Mouse (Mus musculus) hindbrain, postnatal 0 days (tissue): Measurements from ENCODE around the gene Hivep1. TPM values are rescaled to one million over a fixed set of nuclear protein-coding genes. Genes with fewer than 3 reads are reported as not detected.

Source experiments
- ATAC-seq: fragments of 200-750 bp; cut with Nextera tagmentation; 2 replicates; pipeline ENCODE4 v1.8.0; 2017; ENCODE audit warnings: mild to moderate bottlenecking, moderate TSS enrichment, moderate library complexity
- DNase-seq: peaks from one replicate; pipeline ENCODE4 v3.0.0-alpha.2; 2015; ENCODE audit warnings: low spot score
- H3K27ac ChIP-seq: fragments of 300-500 bp; sonication (generic); 2 replicates; pipeline ENCODE4 v1.5.1; 2014; ENCODE audit warnings: mild to moderate bottlenecking
- H3K27me3 ChIP-seq: fragments of 300-500 bp; sonication (generic); 2 replicates; pipeline ENCODE4 v1.6.1; 2014; ENCODE audit warnings: low read length, mixed read lengths; ENCODE audit not compliant: insufficient read depth
- H3K36me3 ChIP-seq: fragments of 300-500 bp; sonication (generic); 2 replicates; pipeline ENCODE4 v1.6.1; 2014; ENCODE audit warnings: low read length, mixed read lengths; ENCODE audit not compliant: insufficient read depth
- H3K4me1 ChIP-seq: fragments of 300-500 bp; sonication (generic); 2 replicates; pipeline ENCODE4 v1.6.1; 2014; ENCODE audit warnings: antibody characterized with exemption, low read length, mixed read lengths; ENCODE audit not compliant: insufficient read depth
- H3K4me2 ChIP-seq: fragments of 300-500 bp; sonication (generic); 2 replicates; pipeline ENCODE4 v1.6.1; 2014; ENCODE audit warnings: low read depth, mild to moderate bottlenecking, low read length, moderate library complexity, mixed read lengths
- H3K4me3 ChIP-seq: fragments of 300-500 bp; sonication (generic); 2 replicates; pipeline ENCODE4 v1.5.1; 2014; ENCODE audit warnings: low read length
- H3K9ac ChIP-seq: fragments of 300-500 bp; sonication (generic); replicated peaks from 2 replicates; pipeline ENCODE4 v1.6.1; 2014; ENCODE audit warnings: mild to moderate bottlenecking, low read length, moderate library complexity, mixed read lengths
- H3K9me3 ChIP-seq: fragments of 300-500 bp; sonication (generic); 2 replicates; pipeline ENCODE4 v1.6.1; 2016; ENCODE audit warnings: low read length, mixed read lengths
- CTCF ChIP-seq: IDR thresholded peaks from 2 replicates; pipeline ENCODE4 v1.5.1; 2016; ENCODE audit warnings: antibody characterized with exemption, control low read depth, low read depth
- WGBS: fragments of 180-500 bp; shearing (Covaris S2); extraction: QIAGEN DNeasy Blood & Tissue Kit; methylation state at CpG from one replicate; pipeline ENCODE4 v1.1.7; 2014; 5-methylcytosine and 5-hydroxymethylcytosine counted together
- polyA plus RNA-seq: library from polyadenylated mRNA; unstranded; fragments of >200 nt; fragmentation: Nextera tagmentation; extraction: Ambion mirVana; gene quantifications from 2 replicates; pipeline ENCODE4 v1.2.1, GENCODE M21; 2015
- total RNA-seq: library from RNA; depleted of rRNA; stranded (reverse); fragments of >200 nt; gene quantifications from 2 replicates; pipeline ENCODE4 v1.2.3, GENCODE M21; 2014

Gene Hivep1
- total and polyA plus RNA-seq, 2 experiments from 2014 or later: 20.3 to 36.9 TPM

GRCm38 (mm10) chr13:42159416-42160185 lies 107.8 kb downstream of the Hivep1 start:
- H3K36me3 ChIP-seq: no peaks in the 10 kb centered on the region; the same call in 1 of the 2 replicates
- H3K9me3 ChIP-seq: no peaks in the 10 kb centered on the region
- no peak for TF ChIP-seq CTCF
- no peak overlapping the region for H3K4me2 ChIP-seq
- 62% methylated on average over 14 of the region's 14 CpGs for WGBS
- H3K4me3 ChIP-seq: no peak overlapping the region
- no peak overlapping the region for H3K9ac ChIP-seq
- peak overlapping the region; percentile 0; the same call in 1 of the 2 replicates for H3K27ac ChIP-seq
- H3K27me3 ChIP-seq: no peaks in the 10 kb centered on the region
- H3K4me1 ChIP-seq: no peaks in the 10 kb centered on the region
- ATAC-seq: peak; percentile 45; the same call in 1 of the 2 replicates
- DNase-seq: peak; percentile 26

GRCm38 (mm10) chr13:42170802-42171201 lies 119.0 kb downstream of the Hivep1 start:
- no peaks in the 10 kb centered on the region for H3K27me3 ChIP-seq
- H3K4me1 ChIP-seq: no peaks in the 10 kb centered on the region
- no peaks in the 10 kb centered on the region for H3K9me3 ChIP-seq
- no peak overlapping the region for H3K9ac ChIP-seq
- no peak for TF ChIP-seq CTCF
- no peak overlapping the region for H3K4me3 ChIP-seq
- no peak overlapping the region for H3K4me2 ChIP-seq
- ATAC-seq (no peak), DNase-seq (no peak)
- H3K27ac ChIP-seq: no peak overlapping the region
- 94% methylated on average over 1 of the region's 1 CpGs for WGBS
- peaks cover 13% of the 10 kb centered on the region; the same call in 1 of the 2 replicates for H3K36me3 ChIP-seq

GRCm38 (mm10) chr13:42174827-42175420 lies 123.1 kb downstream of the Hivep1 start:
- H3K36me3 ChIP-seq: peaks cover 13% of the 10 kb centered on the region; the same call in 1 of the 2 replicates
- WGBS: 30% methylated on average over 3 of the region's 3 CpGs
- no peaks in the 10 kb centered on the region for H3K4me1 ChIP-seq
- H3K4me2 ChIP-seq: no peak overlapping the region
- no peak overlapping the region; the same call in 1 of the 2 replicates for H3K27ac ChIP-seq
- H3K4me3 ChIP-seq: no peak overlapping the region
- no peaks in the 10 kb centered on the region for H3K9me3 ChIP-seq
- DNase-seq (peak; percentile 76), ATAC-seq (0 out of 2 replicates have a peak, but pooled peaks have one; percentile 58)
- H3K27me3 ChIP-seq: no peaks in the 10 kb centered on the region
- H3K9ac ChIP-seq: no peak overlapping the region
- TF ChIP-seq CTCF: peak; percentile 81

GRCm38 (mm10) chr13:42182635-42183034 lies 130.8 kb downstream of the Hivep1 start:
- Histone ChIP-seq H3K36me3 (peaks cover 19% of the 10 kb centered on the region; the same call in 1 of the 2 replicates), H3K9ac (no peak overlapping the region), H3K4me3 (no peak overlapping the region), H3K27me3 (no peaks in the 10 kb centered on the region), H3K27ac (no peak overlapping the region), H3K4me2 (no peak overlapping the region), H3K9me3 (no peaks in the 10 kb centered on the region), H3K4me1 (no peaks in the 10 kb centered on the region)
- ATAC-seq (no peak), DNase-seq (no peak)
- TF ChIP-seq CTCF: no peak
- 93% methylated on average over 5 of the region's 5 CpGs for WGBS

- WGBS: 97% methylated on average over 17 of the region's 17 CpGs
- DNase-seq: no peak
- no peak for TF ChIP-seq CTCF
- no peaks in the 10 kb centered on the region for H3K9me3 ChIP-seq
- no peaks in the 10 kb centered on the region for H3K27me3 ChIP-seq
- H3K27ac ChIP-seq: no peak overlapping the region
- no peak for ATAC-seq
- peaks cover 19% of the 10 kb centered on the region; the same call in 1 of the 2 replicates for H3K36me3 ChIP-seq
- H3K4me2 ChIP-seq: no peak overlapping the region
- no peak overlapping the region for H3K4me3 ChIP-seq
- no peaks in the 10 kb centered on the region for H3K4me1 ChIP-seq
- H3K9ac ChIP-seq: no peak overlapping the region
Measured at GRCm38 (mm10) chr13:42184131-42184530, 132.3 kb downstream of the Hivep1 start.

- WGBS: 10% methylated on average over 9 of the region's 9 CpGs
- H3K27me3 ChIP-seq: no peaks in the 10 kb centered on the region
- H3K27ac ChIP-seq: no peak overlapping the region
- no peak for TF ChIP-seq CTCF
- no peak overlapping the region for H3K9ac ChIP-seq
- H3K36me3 ChIP-seq: no peaks in the 10 kb centered on the region
- no peaks in the 10 kb centered on the region for H3K9me3 ChIP-seq
- DNase-seq (peak; percentile 31), ATAC-seq (no peak)
- H3K4me3 ChIP-seq: no peak overlapping the region
- H3K4me2 ChIP-seq: no peak overlapping the region
- no peaks in the 10 kb centered on the region for H3K4me1 ChIP-seq
Measured at GRCm38 (mm10) chr13:42193016-42193415, 141.2 kb downstream of the Hivep1 start.

- Histone ChIP-seq H3K36me3 (no peaks in the 10 kb centered on the region), H3K4me3 (no peak overlapping the region), H3K27ac (no peak overlapping the region), H3K4me2 (no peak overlapping the region), H3K4me1 (no peaks in the 10 kb centered on the region), H3K27me3 (no peaks in the 10 kb centered on the region), H3K9me3 (0 out of 2 replicates have a peak, but pooled peaks cover 3% of the 10 kb centered on the region), H3K9ac (no peak overlapping the region)
- 89% methylated on average over 7 of the region's 7 CpGs for WGBS
- no peak for TF ChIP-seq CTCF
- DNase-seq (no peak), ATAC-seq (no peak)
Measured at GRCm38 (mm10) chr13:42195671-42196070, 143.8 kb downstream of the Hivep1 start.
